Mouse (Mus musculus): ENCODE measurements around the gene Cd22. TPM values are rescaled to one million over a fixed set of nuclear protein-coding genes. Genes with fewer than 3 reads are reported as not detected.

The Cd22 gene
- polyA plus RNA-seq, 1 experiment from 2014 or later, result 0.29 TPM

GRCm38 (mm10) chr7:30908277-30908991 is 28.3 kb upstream of the Cd22 start:
- Histone ChIP-seq H3K36me3 (ENCODE audit: insufficient read depth, low read length) (no peaks in the 10 kb centered on the region), H3K4me3 (ENCODE audit: low read length) (peak overlapping the region; percentile 39), H3K4me1 (ENCODE audit: insufficient read depth, low read length) (peaks cover 6% of the 10 kb centered on the region), H3K9ac (replicated peaks; ENCODE audit: low read length) (no peak overlapping the region; the same call in 1 of the 2 replicates), H3K27ac (ENCODE audit: low read length) (no peak overlapping the region), H3K4me2 (replicated peaks; ENCODE audit: low read depth, low read length) (peak overlapping the region; percentile 62), H3K27me3 (ENCODE audit: insufficient read depth, low read length) (0 out of 2 replicates have a peak, but pooled peaks cover 2% of the 10 kb centered on the region), H3K9me3 (ENCODE audit: low read length) (no peaks in the 10 kb centered on the region)
- 1% methylated on average over 25 of the region's 26 CpGs for WGBS
- ATAC-seq (ENCODE audit: low FRiP score, low TSS enrichment), result peak; percentile 81

- H3K4me3 ChIP-seq (ENCODE audit: low read length), result no peak overlapping the region
- H3K9me3 ChIP-seq (ENCODE audit: low read length), result no peaks in the 10 kb centered on the region
- no peaks in the 10 kb centered on the region for H3K36me3 ChIP-seq (ENCODE audit: insufficient read depth, low read length)
- no peak for ATAC-seq (ENCODE audit: low FRiP score, low TSS enrichment)
- no peak overlapping the region for H3K27ac ChIP-seq (ENCODE audit: low read length)
- no peak overlapping the region for H3K4me2 ChIP-seq (replicated peaks; ENCODE audit: low read depth, low read length)
- no peak overlapping the region for H3K9ac ChIP-seq (replicated peaks; ENCODE audit: low read length)
- 48% methylated on average over 4 of the region's 4 CpGs for WGBS
- peaks cover 11% of the 10 kb centered on the region for H3K4me1 ChIP-seq (ENCODE audit: insufficient read depth, low read length)
- H3K27me3 ChIP-seq (ENCODE audit: insufficient read depth, low read length), result 0 out of 2 replicates have a peak, but pooled peaks cover 2% of the 10 kb centered on the region
Observed at GRCm38 (mm10) chr7:30904042-30904441, 23.9 kb upstream of the Cd22 start.

- ATAC-seq (ENCODE audit: low FRiP score, low TSS enrichment), result no peak
Observed at GRCm38 (mm10) chr7:30895217-30895616, 15.1 kb upstream of the Cd22 start.

GRCm38 (mm10) chr7:30892515-30892914 is 12.4 kb upstream of the Cd22 start:
- H3K4me1 ChIP-seq (ENCODE audit: insufficient read depth, low read length), result peaks cover 5% of the 10 kb centered on the region; the same call in 1 of the 2 replicates
- H3K9ac ChIP-seq (replicated peaks; ENCODE audit: low read length), result no peak overlapping the region
- no peak overlapping the region for H3K4me3 ChIP-seq (ENCODE audit: low read length)
- no peaks in the 10 kb centered on the region for H3K36me3 ChIP-seq (ENCODE audit: insufficient read depth, low read length)
- H3K9me3 ChIP-seq (ENCODE audit: low read length), result no peaks in the 10 kb centered on the region
- H3K4me2 ChIP-seq (replicated peaks; ENCODE audit: low read depth, low read length), result no peak overlapping the region
- peak; percentile 61 for ATAC-seq (ENCODE audit: low FRiP score, low TSS enrichment)
- WGBS, result 48% methylated on average over 3 of the region's 3 CpGs
- no peaks in the 10 kb centered on the region for H3K27me3 ChIP-seq (ENCODE audit: insufficient read depth, low read length)
- H3K27ac ChIP-seq (ENCODE audit: low read length), result peak overlapping the region; percentile 64

More at GRCm38 (mm10) chr7:30895217-30895616, 15.1 kb upstream of the Cd22 start:
- WGBS, result 81% methylated on average over 3 of the region's 3 CpGs
- Histone ChIP-seq H3K4me3 (ENCODE audit: low read length) (no peak overlapping the region), H3K4me2 (replicated peaks; ENCODE audit: low read depth, low read length) (no peak overlapping the region), H3K27ac (ENCODE audit: low read length) (no peak overlapping the region), H3K9me3 (ENCODE audit: low read length) (no peaks in the 10 kb centered on the region), H3K9ac (replicated peaks; ENCODE audit: low read length) (no peak overlapping the region), H3K4me1 (ENCODE audit: insufficient read depth, low read length) (peaks cover 10% of the 10 kb centered on the region), H3K36me3 (ENCODE audit: insufficient read depth, low read length) (no peaks in the 10 kb centered on the region), H3K27me3 (ENCODE audit: insufficient read depth, low read length) (no peaks in the 10 kb centered on the region)

GRCm38 (mm10) chr7:30891746-30892145 is 11.6 kb upstream of the Cd22 start:
- no peaks in the 10 kb centered on the region for H3K27me3 ChIP-seq (ENCODE audit: insufficient read depth, low read length)
- no peak overlapping the region for H3K9ac ChIP-seq (replicated peaks; ENCODE audit: low read length)
- no peak overlapping the region for H3K4me2 ChIP-seq (replicated peaks; ENCODE audit: low read depth, low read length)
- no peak for ATAC-seq (ENCODE audit: low FRiP score, low TSS enrichment)
- no peaks in the 10 kb centered on the region for H3K36me3 ChIP-seq (ENCODE audit: insufficient read depth, low read length)
- 64% methylated on average over 9 of the region's 9 CpGs for WGBS
- no peak overlapping the region for H3K27ac ChIP-seq (ENCODE audit: low read length)
- H3K4me3 ChIP-seq (ENCODE audit: low read length), result no peak overlapping the region
- no peaks in the 10 kb centered on the region for H3K9me3 ChIP-seq (ENCODE audit: low read length)
- H3K4me1 ChIP-seq (ENCODE audit: insufficient read depth, low read length), result peaks cover 5% of the 10 kb centered on the region; the same call in 1 of the 2 replicates

- Histone ChIP-seq H3K27ac (ENCODE audit: low read length) (no peak overlapping the region), H3K4me3 (ENCODE audit: low read length) (no peak overlapping the region), H3K9me3 (ENCODE audit: low read length) (no peaks in the 10 kb centered on the region), H3K9ac (replicated peaks; ENCODE audit: low read length) (no peak overlapping the region), H3K27me3 (ENCODE audit: insufficient read depth, low read length) (no peaks in the 10 kb centered on the region), H3K4me2 (replicated peaks; ENCODE audit: low read depth, low read length) (no peak overlapping the region), H3K4me1 (ENCODE audit: insufficient read depth, low read length) (peaks cover 5% of the 10 kb centered on the region; the same call in 1 of the 2 replicates), H3K36me3 (ENCODE audit: insufficient read depth, low read length) (no peaks in the 10 kb centered on the region)
- WGBS, result 62% methylated on average over 2 of the region's 2 CpGs
- no peak for ATAC-seq (ENCODE audit: low FRiP score, low TSS enrichment)
Observed at GRCm38 (mm10) chr7:30890681-30891080, 10.5 kb upstream of the Cd22 start.

- H3K4me2 ChIP-seq (replicated peaks; ENCODE audit: low read depth, low read length), result no peak overlapping the region
- no peak overlapping the region for H3K4me3 ChIP-seq (ENCODE audit: low read length)
- no peaks in the 10 kb centered on the region for H3K27me3 ChIP-seq (ENCODE audit: insufficient read depth, low read length)
- H3K9ac ChIP-seq (replicated peaks; ENCODE audit: low read length), result no peak overlapping the region
- WGBS, result 62% methylated on average over 7 of the region's 7 CpGs
- H3K27ac ChIP-seq (ENCODE audit: low read length), result no peak overlapping the region
- no peaks in the 10 kb centered on the region for H3K36me3 ChIP-seq (ENCODE audit: insufficient read depth, low read length)
- H3K4me1 ChIP-seq (ENCODE audit: insufficient read depth, low read length), result peaks cover 5% of the 10 kb centered on the region; the same call in 1 of the 2 replicates
- ATAC-seq (ENCODE audit: low FRiP score, low TSS enrichment), result no peak
- H3K9me3 ChIP-seq (ENCODE audit: low read length), result no peaks in the 10 kb centered on the region
Observed at GRCm38 (mm10) chr7:30888786-30889185, 8.6 kb upstream of the Cd22 start.

- Histone ChIP-seq H3K9ac (replicated peaks; ENCODE audit: low read length) (no peak overlapping the region), H3K27ac (ENCODE audit: low read length) (no peak overlapping the region), H3K9me3 (ENCODE audit: low read length) (no peaks in the 10 kb centered on the region), H3K36me3 (ENCODE audit: insufficient read depth, low read length) (no peaks in the 10 kb centered on the region), H3K4me1 (ENCODE audit: insufficient read depth, low read length) (no peaks in the 10 kb centered on the region), H3K4me3 (ENCODE audit: low read length) (no peak overlapping the region), H3K4me2 (replicated peaks; ENCODE audit: low read depth, low read length) (no peak overlapping the region), H3K27me3 (ENCODE audit: insufficient read depth, low read length) (no peaks in the 10 kb centered on the region)
- ATAC-seq (ENCODE audit: low FRiP score, low TSS enrichment), result no peak
- WGBS, result 86% methylated on average over 14 of the region's 14 CpGs
Observed at GRCm38 (mm10) chr7:30887568-30888188, 7.5 kb upstream of the Cd22 start.

- ATAC-seq (ENCODE audit: low FRiP score, low TSS enrichment), result no peak
- Histone ChIP-seq H3K27me3 (ENCODE audit: insufficient read depth, low read length) (no peaks in the 10 kb centered on the region), H3K9me3 (ENCODE audit: low read length) (no peaks in the 10 kb centered on the region), H3K4me3 (ENCODE audit: low read length) (no peak overlapping the region), H3K4me2 (replicated peaks; ENCODE audit: low read depth, low read length) (no peak overlapping the region), H3K9ac (replicated peaks; ENCODE audit: low read length) (no peak overlapping the region), H3K4me1 (ENCODE audit: insufficient read depth, low read length) (no peaks in the 10 kb centered on the region), H3K36me3 (ENCODE audit: insufficient read depth, low read length) (no peaks in the 10 kb centered on the region), H3K27ac (ENCODE audit: low read length) (no peak overlapping the region)
- WGBS, result 76% methylated on average over 4 of the region's 4 CpGs
Observed at GRCm38 (mm10) chr7:30886852-30887251, 6.7 kb upstream of the Cd22 start.

- Histone ChIP-seq H3K4me3 (ENCODE audit: low read length) (no peak overlapping the region), H3K4me1 (ENCODE audit: insufficient read depth, low read length) (no peaks in the 10 kb centered on the region), H3K9me3 (ENCODE audit: low read length) (no peaks in the 10 kb centered on the region), H3K27me3 (ENCODE audit: insufficient read depth, low read length) (no peaks in the 10 kb centered on the region), H3K9ac (replicated peaks; ENCODE audit: low read length) (no peak overlapping the region), H3K4me2 (replicated peaks; ENCODE audit: low read depth, low read length) (no peak overlapping the region), H3K27ac (ENCODE audit: low read length) (no peak overlapping the region), H3K36me3 (ENCODE audit: insufficient read depth, low read length) (no peaks in the 10 kb centered on the region)
- no peak for ATAC-seq (ENCODE audit: low FRiP score, low TSS enrichment)
Observed at GRCm38 (mm10) chr7:30884047-30884446, 3.9 kb upstream of the Cd22 start.

Measured in kidney, embryonic 16.5 days (tissue).